9 mouse cellular contexts compared by ENCODE assay signal in the genomic region with DNA sequence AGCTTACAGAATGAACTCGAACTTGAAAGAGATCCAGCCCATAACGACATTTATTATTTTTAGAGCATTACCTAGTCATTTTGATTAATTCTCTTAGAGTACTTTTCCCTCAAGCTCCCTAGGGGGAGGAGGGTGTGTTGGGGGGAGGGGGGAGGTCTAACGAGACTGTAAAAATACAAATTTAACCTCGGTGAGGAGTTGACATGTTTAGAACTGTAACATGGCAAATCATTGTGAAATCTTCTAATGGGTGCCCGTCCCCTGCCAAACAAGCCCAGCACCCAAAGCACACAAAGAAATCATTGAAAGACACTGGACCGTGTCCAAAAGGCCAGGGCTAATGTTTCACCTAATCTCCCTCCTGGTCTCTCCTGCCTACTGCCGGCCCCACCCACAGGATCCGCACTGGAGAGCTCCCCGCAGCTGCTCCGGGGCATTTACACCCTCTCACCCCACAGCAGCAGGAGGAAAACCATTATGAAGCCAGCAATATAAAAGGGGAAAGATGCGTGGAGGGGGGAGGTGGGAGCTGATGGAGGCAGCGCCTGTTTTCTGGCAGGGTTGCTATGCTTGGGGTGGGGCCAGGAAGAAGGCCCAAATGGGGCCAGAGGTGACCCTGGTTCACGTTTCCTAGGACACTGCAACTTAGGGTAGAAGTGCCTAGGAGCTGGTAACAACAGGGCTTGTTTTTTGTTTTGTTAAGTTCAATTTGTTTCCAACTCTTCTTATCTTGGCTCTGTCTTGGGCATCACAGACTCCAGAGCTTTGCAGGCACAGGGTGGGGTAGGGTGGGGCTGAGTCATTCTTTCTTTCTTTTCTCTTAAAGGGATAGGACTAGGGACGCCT.
DNase-seq lines count a peak whose midpoint lies in the region; ATAC-seq lines count a peak whose summit lies in the region.
"Had no signal": no experiment of that assay in that cellular context is flagged by ENCODE, and none has a peak within 500 bp of the region (broad histone marks: within the 10 kb centered on the region; RNA-seq: fewer than 3 reads in every experiment).

No protein-coding gene starts in this region.

- H3K4me2 ChIP-seq in intestine, embryonic 16.5 days (ENCODE audit: low read depth, low read length): peak overlapping the region; percentile 31
- peak overlapping the region; percentile 71 for H3K4me2 ChIP-seq in liver, embryonic 16.5 days (ENCODE audit: low read depth, low read length)

- H3K4me1 ChIP-seq in intestine, embryonic 16.5 days (ENCODE audit: control insufficient read depth, insufficient read depth, low read length): peaks cover 37% of the 10 kb centered on the region
- peaks cover 39% of the 10 kb centered on the region for H3K4me1 ChIP-seq in liver, embryonic 16.5 days (ENCODE audit: control insufficient read depth, low read depth, low read length)

- peak; percentile 45 to 62 for DNase-seq in cerebellum, postnatal 10 days
- no peak for DNase-seq in cerebellum, adult 9-10 months
- peak; percentile 51 for DNase-seq in gastrocnemius, postnatal 25 days
- DNase-seq in ovary, postnatal 14 days (ENCODE audit: low spot score): peak; percentile 55
- no peak for DNase-seq in cerebellum, adult 9-11 months

- no peaks in the 10 kb centered on the region for H3K27me3 ChIP-seq in intestine, embryonic 16.5 days (replicated peaks; ENCODE audit: control insufficient read depth, insufficient read depth, low read length)
- H3K27me3 ChIP-seq in liver, embryonic 16.5 days (ENCODE audit: control insufficient read depth, insufficient read depth, low read depth, low read length): no peaks in the 10 kb centered on the region

- H3K9me3 ChIP-seq in intestine, embryonic 16.5 days (ENCODE audit: control insufficient read depth, low read length): no peaks in the 10 kb centered on the region
- no peaks in the 10 kb centered on the region for H3K9me3 ChIP-seq in liver, embryonic 16.5 days (replicated peaks; ENCODE audit: control insufficient read depth, low read length)
- H3K9me3 ChIP-seq: megakaryocyte, embryonic 14.5 days had no signal

- peak; percentile 55 for ATAC-seq in common myeloid progenitor, adult 5-6 weeks (replicated peaks; ENCODE audit: low read depth, poor library complexity, severe bottlenecking)
- ATAC-seq in intestine, embryonic 16.5 days: peak; percentile 91
- peak; percentile 87 for ATAC-seq in liver, embryonic 16.5 days (ENCODE audit: low read depth)

- peak overlapping the region; percentile 1 for H3K4me3 ChIP-seq in intestine, embryonic 16.5 days (ENCODE audit: low read length)
- peak overlapping the region; percentile 45 for H3K4me3 ChIP-seq in liver, embryonic 16.5 days (ENCODE audit: low read depth, low read length)
- H3K4me3 ChIP-seq: megakaryocyte, embryonic 14.5 days had no signal

- H3K27ac ChIP-seq in intestine, embryonic 16.5 days (ENCODE audit: low read length): peak overlapping the region; percentile 77
- H3K27ac ChIP-seq in liver, embryonic 16.5 days (ENCODE audit: low read length): peak overlapping the region; percentile 88

- WGBS in intestine, embryonic 16.5 days: 5% methylated on average over 14 of the region's 14 CpGs
- WGBS in liver, embryonic 16.5 days (ENCODE audit: insufficient replicate concordance): 12% methylated on average over 14 of the region's 14 CpGs

- peak overlapping the region; percentile 56 for H3K9ac ChIP-seq in intestine, embryonic 16.5 days (ENCODE audit: low read depth, low read length)
- peak overlapping the region; percentile 70 for H3K9ac ChIP-seq in liver, embryonic 16.5 days (ENCODE audit: low read depth, low read length)

- no peaks in the 10 kb centered on the region for H3K36me3 ChIP-seq in intestine, embryonic 16.5 days (ENCODE audit: control insufficient read depth, insufficient read depth, low read length)
- H3K36me3 ChIP-seq in liver, embryonic 16.5 days (ENCODE audit: control insufficient read depth, insufficient read depth): no peaks in the 10 kb centered on the region

Comparison
In these comparisons a context has a peak if more than half of its experiments do, and no peak if none do; other contexts are left out.
1. DNase-seq: peak in cerebellum, postnatal 10 days (2 of 2), gastrocnemius, postnatal 25 days (single experiment) and ovary, postnatal 14 days (single experiment); none in cerebellum, adult 9-10 months (single experiment) and cerebellum, adult 9-11 months (single experiment).
2. Peak in every context shown above with its lines, with median percentiles within 50 percentile points of each other: ATAC-seq.